Mouse (Mus musculus): ENCODE results near the gene Ghitm.

Gene Ghitm

GRCm38 (mm10) chr14:37102484-37102883 lies 32.6 kb downstream of the Ghitm start:
- no peak for DNase-seq (ENCODE audit: low spot score)

GRCm38 (mm10) chr14:37101531-37101930 lies 33.5 kb downstream of the Ghitm start:
- no peak for DNase-seq (ENCODE audit: low spot score)

GRCm38 (mm10) chr14:37097956-37098530 lies 37.0 kb downstream of the Ghitm start, which contains the start of gene Cdhr1:
TSS of gene Cdhr1 (minus strand) at chr14:37098347.
- DNase-seq (ENCODE audit: low spot score): no peak

- DNase-seq (ENCODE audit: low spot score): no peak
These were observed 39.5 kb downstream of the Ghitm start for GRCm38 (mm10) chr14:37095556-37095955.

- no peak for DNase-seq (ENCODE audit: low spot score)
These were observed 40.6 kb downstream of the Ghitm start for GRCm38 (mm10) chr14:37094436-37094835.

- DNase-seq (ENCODE audit: low spot score): no peak
These were observed 51.3 kb downstream of the Ghitm start for GRCm38 (mm10) chr14:37083755-37084154.

GRCm38 (mm10) chr14:37080724-37081123 lies 54.3 kb downstream of the Ghitm start:
- DNase-seq (ENCODE audit: low spot score): no peak
